Mouse (Mus musculus): ENCODE measurements at regions not wholly inside any gene's neighbourhood (a gene's known extent, or its start where the extent isn't known, plus 50 kb on each side); places are given as distances from the start of the nearest gene placed in this dataset.

GRCm38 (mm10) chr14:105404662-105405061 lies 146.3 kb downstream of the Ndfip2 start:
- ATAC-seq: no peak
- H3K4me3 ChIP-seq: no peak overlapping the region
- H3K9ac ChIP-seq: no peak overlapping the region
- no peaks in the 10 kb centered on the region for H3K4me1 ChIP-seq
- no peak overlapping the region for H3K27ac ChIP-seq
- no peaks in the 10 kb centered on the region for H3K36me3 ChIP-seq (ENCODE audit: poor library complexity, severe bottlenecking)
- no peaks in the 10 kb centered on the region for H3K27me3 ChIP-seq
- WGBS: 95% methylated on average over 2 of the region's 2 CpGs
- no peak overlapping the region for H3K4me2 ChIP-seq
- no peaks in the 10 kb centered on the region for H3K9me3 ChIP-seq (replicated peaks)

GRCm38 (mm10) chr14:105404241-105404640 lies 145.9 kb downstream of the Ndfip2 start:
- ATAC-seq: no peak
- no peaks in the 10 kb centered on the region for H3K36me3 ChIP-seq (ENCODE audit: poor library complexity, severe bottlenecking)
- no peak overlapping the region for H3K4me2 ChIP-seq
- H3K9me3 ChIP-seq (replicated peaks): no peaks in the 10 kb centered on the region
- H3K27me3 ChIP-seq: no peaks in the 10 kb centered on the region
- no peaks in the 10 kb centered on the region for H3K4me1 ChIP-seq
- H3K4me3 ChIP-seq: no peak overlapping the region
- H3K9ac ChIP-seq: no peak overlapping the region
- H3K27ac ChIP-seq: no peak overlapping the region
- WGBS: 96% methylated on average over 6 of the region's 6 CpGs

GRCm38 (mm10) chr14:105403256-105403655 lies 144.9 kb downstream of the Ndfip2 start:
- no peaks in the 10 kb centered on the region for H3K9me3 ChIP-seq (replicated peaks)
- no peaks in the 10 kb centered on the region for H3K36me3 ChIP-seq (ENCODE audit: poor library complexity, severe bottlenecking)
- no peak for ATAC-seq
- no peak overlapping the region for H3K4me3 ChIP-seq
- 91% methylated on average over 9 of the region's 9 CpGs for WGBS
- no peak overlapping the region for H3K9ac ChIP-seq
- H3K27me3 ChIP-seq: no peaks in the 10 kb centered on the region
- no peak overlapping the region for H3K4me2 ChIP-seq
- no peak overlapping the region for H3K27ac ChIP-seq
- no peaks in the 10 kb centered on the region for H3K4me1 ChIP-seq

GRCm38 (mm10) chr14:105402556-105402955 lies 144.2 kb downstream of the Ndfip2 start:
- H3K27me3 ChIP-seq: no peaks in the 10 kb centered on the region
- H3K4me2 ChIP-seq: no peak overlapping the region
- H3K9me3 ChIP-seq (replicated peaks): no peaks in the 10 kb centered on the region
- WGBS: 94% methylated on average over 10 of the region's 10 CpGs
- H3K4me1 ChIP-seq: no peaks in the 10 kb centered on the region
- ATAC-seq: no peak
- no peak overlapping the region for H3K27ac ChIP-seq
- no peak overlapping the region for H3K9ac ChIP-seq
- no peaks in the 10 kb centered on the region for H3K36me3 ChIP-seq (ENCODE audit: poor library complexity, severe bottlenecking)
- no peak overlapping the region for H3K4me3 ChIP-seq

- peaks cover 8% of the 10 kb centered on the region; the same call in 1 of the 2 replicates for H3K4me1 ChIP-seq
- H3K27me3 ChIP-seq: peaks cover 5% of the 10 kb centered on the region; the same call in 1 of the 2 replicates
- 31% methylated on average over 8 of the region's 8 CpGs for WGBS
- no peak overlapping the region for H3K27ac ChIP-seq
- no peak overlapping the region for H3K4me2 ChIP-seq
- ATAC-seq: peak; percentile 61; the same call in 1 of the 2 replicates
- no peak overlapping the region for H3K9ac ChIP-seq
- H3K4me3 ChIP-seq: no peak overlapping the region
- no peaks in the 10 kb centered on the region for H3K36me3 ChIP-seq (ENCODE audit: poor library complexity, severe bottlenecking)
- H3K9me3 ChIP-seq (replicated peaks): no peaks in the 10 kb centered on the region
These were observed 139.1 kb downstream of the Ndfip2 start for GRCm38 (mm10) chr14:105397467-105397866.

- Histone ChIP-seq H3K27ac (no peak overlapping the region), H3K4me3 (no peak overlapping the region), H3K4me2 (no peak overlapping the region), H3K4me1 (peaks cover 8% of the 10 kb centered on the region; the same call in 1 of the 2 replicates), H3K9me3 (replicated peaks) (no peaks in the 10 kb centered on the region), H3K27me3 (peaks cover 5% of the 10 kb centered on the region; the same call in 1 of the 2 replicates), H3K9ac (no peak overlapping the region), H3K36me3 (ENCODE audit: poor library complexity, severe bottlenecking) (no peaks in the 10 kb centered on the region)
- WGBS: 86% methylated on average over 21 of the region's 21 CpGs
- 0 out of 2 replicates have a peak, but pooled peaks have one; percentile 13 for ATAC-seq
These were observed 133.9 kb downstream of the Ndfip2 start for GRCm38 (mm10) chr14:105392079-105392813.

GRCm38 (mm10) chr14:105391430-105391829 lies 133.1 kb downstream of the Ndfip2 start:
- Histone ChIP-seq H3K9me3 (replicated peaks) (no peaks in the 10 kb centered on the region), H3K4me2 (no peak overlapping the region), H3K27ac (no peak overlapping the region), H3K27me3 (peaks cover 5% of the 10 kb centered on the region; the same call in 1 of the 2 replicates), H3K4me1 (peaks cover 8% of the 10 kb centered on the region; the same call in 1 of the 2 replicates), H3K36me3 (ENCODE audit: poor library complexity, severe bottlenecking) (no peaks in the 10 kb centered on the region), H3K9ac (no peak overlapping the region), H3K4me3 (no peak overlapping the region)
- ATAC-seq: no peak
- 87% methylated on average over 11 of the region's 11 CpGs for WGBS

- H3K36me3 ChIP-seq (ENCODE audit: poor library complexity, severe bottlenecking): no peaks in the 10 kb centered on the region
- H3K27ac ChIP-seq: no peak overlapping the region
- no peak overlapping the region for H3K4me3 ChIP-seq
- no peaks in the 10 kb centered on the region for H3K4me1 ChIP-seq
- no peak overlapping the region for H3K9ac ChIP-seq
- ATAC-seq: no peak
- no peaks in the 10 kb centered on the region for H3K9me3 ChIP-seq (replicated peaks)
- no peak overlapping the region for H3K4me2 ChIP-seq
- 69% methylated on average over 4 of the region's 4 CpGs for WGBS
- no peaks in the 10 kb centered on the region for H3K27me3 ChIP-seq
These were observed 126.7 kb downstream of the Ndfip2 start for GRCm38 (mm10) chr14:105385119-105385518.

- Histone ChIP-seq H3K27me3 (no peaks in the 10 kb centered on the region), H3K27ac (no peak overlapping the region), H3K4me1 (peaks cover 9% of the 10 kb centered on the region), H3K9me3 (replicated peaks) (no peaks in the 10 kb centered on the region), H3K9ac (no peak overlapping the region), H3K4me2 (no peak overlapping the region), H3K4me3 (no peak overlapping the region), H3K36me3 (ENCODE audit: poor library complexity, severe bottlenecking) (no peaks in the 10 kb centered on the region)
- no peak for ATAC-seq
- WGBS: 79% methylated on average over 5 of the region's 5 CpGs
These were observed 125.0 kb downstream of the Ndfip2 start for GRCm38 (mm10) chr14:105383382-105383781.

GRCm38 (mm10) chr14:105380101-105380500 lies 121.7 kb downstream of the Ndfip2 start:
- 93% methylated on average over 4 of the region's 4 CpGs for WGBS
- no peaks in the 10 kb centered on the region for H3K36me3 ChIP-seq (ENCODE audit: poor library complexity, severe bottlenecking)
- no peaks in the 10 kb centered on the region for H3K27me3 ChIP-seq
- ATAC-seq: no peak
- no peaks in the 10 kb centered on the region for H3K9me3 ChIP-seq (replicated peaks)
- no peak overlapping the region for H3K4me3 ChIP-seq
- H3K4me1 ChIP-seq: peaks cover 19% of the 10 kb centered on the region
- no peak overlapping the region for H3K9ac ChIP-seq
- H3K27ac ChIP-seq: no peak overlapping the region
- H3K4me2 ChIP-seq: no peak overlapping the region

GRCm38 (mm10) chr14:105377770-105378169 lies 119.4 kb downstream of the Ndfip2 start:
- no peaks in the 10 kb centered on the region for H3K27me3 ChIP-seq
- H3K4me2 ChIP-seq: no peak overlapping the region
- 52% methylated on average over 5 of the region's 5 CpGs for WGBS
- peak; percentile 74 for ATAC-seq
- H3K4me1 ChIP-seq: peaks cover 19% of the 10 kb centered on the region
- H3K36me3 ChIP-seq (ENCODE audit: poor library complexity, severe bottlenecking): no peaks in the 10 kb centered on the region
- no peak overlapping the region for H3K27ac ChIP-seq
- no peaks in the 10 kb centered on the region for H3K9me3 ChIP-seq (replicated peaks)
- H3K9ac ChIP-seq: no peak overlapping the region
- H3K4me3 ChIP-seq: no peak overlapping the region

GRCm38 (mm10) chr14:105377035-105377621 lies 118.8 kb downstream of the Ndfip2 start:
- Histone ChIP-seq H3K4me1 (peaks cover 19% of the 10 kb centered on the region), H3K9ac (no peak overlapping the region)
- WGBS: 86% methylated on average over 4 of the region's 4 CpGs

More at GRCm38 (mm10) chr14:105377035-105377621, 118.8 kb downstream of the Ndfip2 start:
- Histone ChIP-seq H3K27me3 (no peaks in the 10 kb centered on the region), H3K27ac (no peak overlapping the region), H3K4me2 (no peak overlapping the region), H3K9me3 (replicated peaks) (no peaks in the 10 kb centered on the region), H3K36me3 (ENCODE audit: poor library complexity, severe bottlenecking) (no peaks in the 10 kb centered on the region), H3K4me3 (no peak overlapping the region)
- no peak for ATAC-seq

Measured in forebrain, embryonic 13.5 days (tissue).